Mouse (Mus musculus) heart, postnatal 0 days (tissue): Measurements from ENCODE around the gene Rassf8. TPM values are rescaled to one million over a fixed set of nuclear protein-coding genes. Genes with fewer than 3 reads are reported as not detected.

ENCODE experiments used
- ATAC-seq: fragments of 200-750 bp; cut with Nextera tagmentation; 2 replicates; pipeline ENCODE4 v1.8.0; 2017; ENCODE audit warnings: low read depth, moderate number of reproducible peaks, moderate library complexity; ENCODE audit not compliant: insufficient read depth
- DNase-seq: peaks from one replicate; pipeline ENCODE4 v3.0.0-alpha.2; 2016; ENCODE audit warnings: low spot score
- H3K27ac ChIP-seq: fragments of 300-500 bp; sonication (generic); 2 replicates; pipeline ENCODE4 v1.5.1; 2014; ENCODE audit warnings: low read depth, mild to moderate bottlenecking
- H3K27me3 ChIP-seq: fragments of 300-500 bp; sonication (generic); 2 replicates; pipeline ENCODE4 v1.6.1; 2014; ENCODE audit warnings: low read length, mixed read lengths; ENCODE audit not compliant: control insufficient read depth, insufficient read depth
- H3K36me3 ChIP-seq: fragments of 300-500 bp; sonication (generic); replicated peaks from 2 replicates; pipeline ENCODE4 v1.6.1; 2014; ENCODE audit warnings: low read length, mixed read lengths; ENCODE audit not compliant: control insufficient read depth, insufficient read depth
- H3K4me1 ChIP-seq: fragments of 300-500 bp; sonication (generic); 2 replicates; pipeline ENCODE4 v1.6.1; 2014; ENCODE audit warnings: antibody characterized with exemption; ENCODE audit not compliant: control insufficient read depth, insufficient read depth
- H3K4me2 ChIP-seq: fragments of 300-500 bp; sonication (generic); 2 replicates; pipeline ENCODE4 v1.6.1; 2014; ENCODE audit warnings: low read depth, mild to moderate bottlenecking, low read length, moderate library complexity
- H3K4me3 ChIP-seq: fragments of 300-500 bp; sonication (generic); 2 replicates; pipeline ENCODE4 v1.5.1; 2014; ENCODE audit warnings: low read depth, low read length
- H3K9ac ChIP-seq: fragments of 300-500 bp; sonication (generic); replicated peaks from 2 replicates; pipeline ENCODE4 v1.6.1; 2014; ENCODE audit warnings: low read depth, low read length, mixed read lengths
- H3K9me3 ChIP-seq: fragments of 300-500 bp; sonication (generic); replicated peaks from 2 replicates; pipeline ENCODE4 v1.6.1; 2016; ENCODE audit warnings: low read length; ENCODE audit not compliant: control insufficient read depth
- CTCF ChIP-seq: IDR thresholded peaks from 2 replicates; pipeline ENCODE4 v1.5.1; 2016; ENCODE audit warnings: antibody characterized with exemption, control low read depth, low read depth
- EP300 ChIP-seq: IDR thresholded peaks from 2 replicates; pipeline ENCODE4 v1.6.1; 2016; ENCODE audit warnings: antibody characterized with exemption, low read depth
- WGBS: fragments of 180-500 bp; shearing (Covaris S2); extraction: QIAGEN DNeasy Blood & Tissue Kit; methylation state at CpG from one replicate; pipeline ENCODE4 v1.1.7; 2014; 5-methylcytosine and 5-hydroxymethylcytosine counted together
- polyA plus RNA-seq: library from polyadenylated mRNA; unstranded; fragments of >200 nt; fragmentation: Nextera tagmentation; extraction: Ambion mirVana; gene quantifications from 2 replicates; pipeline ENCODE4 v1.2.1, GENCODE M21; 2015
- total RNA-seq: library from RNA; depleted of rRNA; stranded (reverse); fragments of >200 nt; gene quantifications from 2 replicates; pipeline ENCODE4 v1.2.3, GENCODE M21; 2014; ENCODE audit warnings: low replicate concordance

The Rassf8 gene
- total and polyA plus RNA-seq, 2 experiments from 2014 or later, result 11.1 to 72.6 TPM

DNA sequence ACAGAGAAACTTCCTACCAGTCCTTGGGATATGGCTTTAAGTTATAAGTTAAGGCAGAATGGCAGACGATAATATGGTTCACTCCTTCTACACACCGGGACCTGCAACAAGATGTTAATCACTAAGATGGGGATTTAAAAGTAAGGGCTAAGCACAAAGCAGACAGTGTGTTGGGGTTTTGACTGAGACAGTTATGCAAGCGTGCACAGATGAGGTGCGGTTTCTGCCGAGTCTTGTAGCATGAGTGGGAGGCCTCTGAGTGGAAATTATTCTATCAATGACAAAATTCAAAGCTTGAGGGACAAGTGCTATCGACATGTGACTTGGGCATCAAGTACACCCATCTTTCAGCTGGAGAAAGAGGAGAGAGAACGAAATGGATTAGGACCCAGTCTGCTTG lies 106.2 kb downstream of the Rassf8 start:
- no peak overlapping the region for H3K4me3 ChIP-seq
- ATAC-seq (no peak), DNase-seq (no peak)
- H3K4me1 ChIP-seq, result peaks cover 15% of the 10 kb centered on the region; the same call in 1 of the 2 replicates
- H3K9ac ChIP-seq, result no peak overlapping the region
- H3K27ac ChIP-seq, result no peak overlapping the region
- no peaks in the 10 kb centered on the region for H3K9me3 ChIP-seq
- no peaks in the 10 kb centered on the region for H3K27me3 ChIP-seq
- 0 out of 2 replicates have a peak, but pooled peaks cover 4% of the 10 kb centered on the region for H3K36me3 ChIP-seq
- TF ChIP-seq CTCF (no peak), EP300 (no peak)
- WGBS, result 89% methylated on average over 7 of the region's 7 CpGs
- H3K4me2 ChIP-seq, result no peak overlapping the region

DNA sequence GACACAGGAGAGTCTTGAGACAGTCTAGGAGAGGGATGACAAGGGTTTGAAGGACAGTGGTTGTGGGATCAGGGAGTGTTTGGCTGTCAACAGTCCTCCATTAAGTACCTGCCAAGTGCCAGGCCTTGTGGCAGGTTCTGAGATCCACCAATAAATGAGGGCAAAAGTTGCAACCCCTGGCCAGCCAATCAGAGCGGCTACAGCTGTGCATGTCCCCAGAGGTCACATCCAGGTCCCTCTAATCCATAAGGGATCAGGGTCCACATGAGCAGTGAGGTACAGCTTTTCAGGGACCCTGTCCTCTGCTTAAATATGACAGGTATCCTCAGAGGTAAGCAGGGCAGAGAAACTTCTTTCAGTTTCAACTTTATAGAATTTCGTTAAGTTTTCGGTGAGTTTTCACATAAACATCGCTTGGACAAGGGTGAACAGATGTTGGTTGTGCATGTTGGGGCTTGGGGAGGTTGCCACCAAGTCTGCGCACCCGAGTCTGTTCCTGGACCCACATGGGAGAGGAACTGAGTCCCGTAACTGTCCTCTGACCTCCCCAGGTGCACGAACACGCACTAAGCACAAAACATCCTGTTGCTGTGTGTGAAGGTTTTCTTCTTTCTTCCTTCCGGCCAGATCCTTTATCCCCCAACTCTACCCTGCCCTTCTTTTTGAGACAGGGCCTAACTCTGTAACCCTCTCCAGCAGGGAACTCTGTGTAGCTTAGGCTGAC lies 107.0 kb downstream of the Rassf8 start:
- Histone ChIP-seq H3K4me1 (peaks cover 15% of the 10 kb centered on the region; the same call in 1 of the 2 replicates), H3K9ac (no peak overlapping the region), H3K4me2 (no peak overlapping the region), H3K36me3 (peaks cover 12% of the 10 kb centered on the region; the same call in 1 of the 2 replicates), H3K9me3 (no peaks in the 10 kb centered on the region), H3K27ac (no peak overlapping the region), H3K4me3 (no peak overlapping the region), H3K27me3 (no peaks in the 10 kb centered on the region)
- ATAC-seq (no peak), DNase-seq (no peak)
- WGBS, result 87% methylated on average over 10 of the region's 10 CpGs
- TF ChIP-seq EP300 (no peak), CTCF (no peak)

DNA sequence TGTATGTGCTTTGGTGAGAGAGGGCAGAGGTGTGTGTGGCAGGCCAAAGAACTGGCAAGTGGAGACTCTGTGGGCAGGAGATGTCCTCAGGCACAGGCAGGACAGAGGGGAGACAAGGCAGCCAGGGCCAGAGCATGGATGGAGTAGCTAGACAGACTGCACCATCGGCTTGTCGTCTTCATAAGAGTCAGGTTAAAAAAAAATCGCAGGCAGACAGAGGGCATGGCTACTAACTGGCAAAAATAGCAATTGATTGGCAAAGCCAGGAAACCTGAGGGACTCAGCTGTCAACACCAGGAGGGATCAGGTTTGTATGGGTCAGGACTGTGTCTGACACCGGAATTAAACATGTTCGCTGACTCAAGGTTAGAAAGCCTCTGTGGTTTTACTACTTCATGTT lies 108.2 kb downstream of the Rassf8 start:
- TF ChIP-seq CTCF (no peak), EP300 (no peak)
- Histone ChIP-seq H3K9ac (no peak overlapping the region), H3K27me3 (no peaks in the 10 kb centered on the region), H3K27ac (peak overlapping the region; percentile 52), H3K4me3 (no peak overlapping the region), H3K9me3 (no peaks in the 10 kb centered on the region), H3K4me2 (no peak overlapping the region; the same call in 1 of the 2 replicates), H3K36me3 (peaks cover 14% of the 10 kb centered on the region; the same call in 1 of the 2 replicates), H3K4me1 (peaks cover 15% of the 10 kb centered on the region; the same call in 1 of the 2 replicates)
- ATAC-seq (no peak), DNase-seq (peak; percentile 7)
- 21% methylated on average over 5 of the region's 5 CpGs for WGBS

DNA sequence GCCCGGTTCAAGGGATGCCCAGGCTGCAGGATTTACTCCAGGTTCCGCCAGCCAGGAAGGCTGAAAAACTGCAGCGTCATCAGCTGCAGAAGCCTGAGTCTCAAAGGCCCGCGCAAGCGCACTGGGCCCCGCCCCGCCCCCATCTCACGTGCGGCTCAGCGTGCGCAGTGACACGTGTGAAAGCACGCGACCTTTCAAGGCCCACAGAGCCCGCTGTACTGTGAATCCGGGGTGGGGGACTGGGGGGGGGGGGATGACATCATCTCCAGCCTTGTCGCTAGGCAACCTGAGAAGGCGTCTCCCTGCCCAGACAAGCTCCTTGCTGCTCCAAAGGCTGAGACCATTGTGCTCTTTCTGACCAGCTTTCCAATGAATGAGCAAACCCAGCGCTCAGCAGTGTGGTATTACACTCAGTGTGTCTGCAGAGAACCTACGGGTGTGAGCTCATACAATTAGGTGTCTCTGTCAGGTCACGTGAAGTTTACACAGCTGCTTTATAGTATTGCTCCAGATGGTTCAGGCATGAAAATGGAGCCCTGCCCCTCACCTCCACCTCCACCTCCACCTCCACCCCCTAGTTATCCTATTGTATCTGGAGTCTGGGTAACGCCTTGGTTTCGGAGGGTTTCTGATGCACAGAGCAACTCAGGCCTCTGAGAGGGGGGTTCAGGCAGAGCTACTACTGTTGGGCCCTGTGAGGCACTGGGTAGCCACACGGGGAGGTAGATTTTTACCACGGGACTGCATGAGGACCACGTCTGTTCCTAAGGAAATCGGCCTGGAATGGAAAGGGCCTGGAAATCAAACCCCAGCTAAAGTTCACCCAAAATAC lies 109.4 kb downstream of the Rassf8 start:
- no peaks in the 10 kb centered on the region for H3K9me3 ChIP-seq
- ATAC-seq (peak; percentile 91), DNase-seq (peak; percentile 92)
- no peak overlapping the region for H3K9ac ChIP-seq
- H3K27me3 ChIP-seq, result no peaks in the 10 kb centered on the region
- H3K4me3 ChIP-seq, result peak overlapping the region; percentile 15; the same call in 1 of the 2 replicates
- H3K4me1 ChIP-seq, result peaks cover 12% of the 10 kb centered on the region; the same call in 1 of the 2 replicates
- H3K27ac ChIP-seq, result peak overlapping the region; percentile 52
- peak overlapping the region; percentile 53 for H3K4me2 ChIP-seq
- peaks cover 14% of the 10 kb centered on the region; the same call in 1 of the 2 replicates for H3K36me3 ChIP-seq
- 13% methylated on average over 28 of the region's 28 CpGs for WGBS
- peak; percentile 98 for TF ChIP-seq EP300
- no peak for TF ChIP-seq CTCF

GRCm38 (mm10) chr6:145857428-145857827 lies 110.9 kb downstream of the Rassf8 start:
- no peak for DNase-seq

More at GRCm38 (mm10) chr6:145857428-145857827, 110.9 kb downstream of the Rassf8 start:
- no peak overlapping the region for H3K4me3 ChIP-seq
- H3K4me2 ChIP-seq, result no peak overlapping the region
- no peak overlapping the region for H3K27ac ChIP-seq
- H3K9ac ChIP-seq, result no peak overlapping the region
- no peaks in the 10 kb centered on the region for H3K9me3 ChIP-seq
- ATAC-seq, result no peak
- TF ChIP-seq EP300 (no peak), CTCF (no peak)
- H3K4me1 ChIP-seq, result 0 out of 2 replicates have a peak, but pooled peaks cover 11% of the 10 kb centered on the region
- WGBS, result 90% methylated on average over 7 of the region's 7 CpGs
- H3K36me3 ChIP-seq, result peaks cover 14% of the 10 kb centered on the region; the same call in 1 of the 2 replicates
- H3K27me3 ChIP-seq, result no peaks in the 10 kb centered on the region
